Mouse (Mus musculus) heart, embryonic 14.5 days (tissue): ENCODE data around the gene Cd19. TPM values are rescaled to one million over a fixed set of nuclear protein-coding genes. Genes with fewer than 3 reads are reported as not detected.
"Not testable (repeated sequence)": the region's sequence is repeated elsewhere in the genome, so short reads cannot be mapped to it uniquely, and the experiment has no call there.

Source experiments
- ATAC-seq: fragments of 200-750 bp; cut with Nextera tagmentation; 2 replicates; pipeline ENCODE4 v1.8.0; 2017; ENCODE audit warnings: low read depth, moderate TSS enrichment; ENCODE audit not compliant: insufficient number of reproducible peaks, insufficient read depth, low FRiP score
- H3K27ac ChIP-seq, 2 experiments: fragments of 200-500 bp in 1 of 2; fragments of 300-500 bp in 1 of 2; sonication (generic) in 1 of 2; replicated peaks in 1 of 2; 2 replicates each; pipeline ENCODE4 v1.5.1; 2012 to 2014; ENCODE audit warnings: low read depth in 2 of 2, low read length in 2 of 2, control low read depth in 1 of 2, mild to moderate bottlenecking in 1 of 2, mixed read lengths in 1 of 2; ENCODE audit not compliant: control insufficient read depth in 1 of 2, insufficient read depth in 1 of 2
- H3K27me3 ChIP-seq: fragments of 300-500 bp; sonication (generic); 2 replicates; pipeline ENCODE4 v1.6.1; 2014; ENCODE audit warnings: mild to moderate bottlenecking, low read length, control low read depth; ENCODE audit not compliant: control insufficient read depth, insufficient read depth
- H3K36me3 ChIP-seq: fragments of 300-500 bp; sonication (generic); 2 replicates; pipeline ENCODE4 v1.6.1; 2014; ENCODE audit warnings: mild to moderate bottlenecking, control low read depth, low read length, mixed read lengths; ENCODE audit not compliant: control insufficient read depth, insufficient read depth
- H3K4me1 ChIP-seq, 2 experiments: fragments of 200-500 bp in 1 of 2; fragments of 300-500 bp in 1 of 2; sonication (generic) in 1 of 2; 2 replicates each; pipeline ENCODE4 v1.6.1; 2012 to 2014; ENCODE audit warnings: low read length in 2 of 2, control low read depth in 1 of 2, mixed read lengths in 1 of 2; ENCODE audit not compliant: control insufficient read depth in 2 of 2, insufficient read depth in 2 of 2
- H3K4me2 ChIP-seq: fragments of 300-500 bp; sonication (generic); 2 replicates; pipeline ENCODE4 v1.6.1; 2014; ENCODE audit warnings: mild to moderate bottlenecking, low read length
- H3K4me3 ChIP-seq, 2 experiments: fragments of 200-500 bp in 1 of 2; fragments of 300-500 bp in 1 of 2; sonication (generic) in 1 of 2; 2 replicates each; pipeline ENCODE4 v1.5.1; 2012 to 2014; ENCODE audit warnings: low read length in 2 of 2, mild to moderate bottlenecking in 2 of 2, control low read depth in 1 of 2, low read depth in 1 of 2, moderate library complexity in 1 of 2; ENCODE audit not compliant: control insufficient read depth in 1 of 2, insufficient read depth in 1 of 2
- H3K9ac ChIP-seq: fragments of 300-500 bp; sonication (generic); 2 replicates; pipeline ENCODE4 v1.6.1; 2014; ENCODE audit warnings: mild to moderate bottlenecking, low read length
- H3K9me3 ChIP-seq: fragments of 300-500 bp; sonication (generic); 2 replicates; pipeline ENCODE4 v1.6.1; 2016; ENCODE audit warnings: low read length, control low read depth; ENCODE audit not compliant: control insufficient read depth
- WGBS: fragments of 180-500 bp; shearing (Covaris S2); extraction: QIAGEN DNeasy Blood & Tissue Kit; methylation state at CpG from one replicate; pipeline ENCODE4 v1.1.7; 2014; 5-methylcytosine and 5-hydroxymethylcytosine counted together
- polyA plus RNA-seq: library from polyadenylated mRNA; unstranded; fragments of >200 nt; fragmentation: Nextera tagmentation; extraction: Ambion mirVana; gene quantifications from 2 replicates; pipeline ENCODE4 v1.2.1, GENCODE M21; 2014

Cd19 gene
- polyA plus RNA-seq, 1 experiment from 2014 or later = not detected

- H3K9ac ChIP-seq = no peak overlapping the region
- ATAC-seq = no peak
- 84% methylated on average over 4 of the region's 4 CpGs for WGBS
- H3K4me2 ChIP-seq = no peak overlapping the region
- H3K4me3 ChIP-seq = no peak overlapping the region
- H3K9me3 ChIP-seq = no peaks in the 10 kb centered on the region
- H3K27ac ChIP-seq = no peak overlapping the region
- no peaks in the 10 kb centered on the region for H3K27me3 ChIP-seq
- H3K36me3 ChIP-seq = 0 out of 2 replicates have a peak, but pooled peaks cover 4% of the 10 kb centered on the region
- H3K4me1 ChIP-seq = peaks cover 0 to 8% of the 10 kb centered on the region in 2 experiments; a peak in 3 of 4 replicates
These were observed 16.9 kb downstream of the Cd19 start for GRCm38 (mm10) chr7:126397822-126398221.

DNA sequence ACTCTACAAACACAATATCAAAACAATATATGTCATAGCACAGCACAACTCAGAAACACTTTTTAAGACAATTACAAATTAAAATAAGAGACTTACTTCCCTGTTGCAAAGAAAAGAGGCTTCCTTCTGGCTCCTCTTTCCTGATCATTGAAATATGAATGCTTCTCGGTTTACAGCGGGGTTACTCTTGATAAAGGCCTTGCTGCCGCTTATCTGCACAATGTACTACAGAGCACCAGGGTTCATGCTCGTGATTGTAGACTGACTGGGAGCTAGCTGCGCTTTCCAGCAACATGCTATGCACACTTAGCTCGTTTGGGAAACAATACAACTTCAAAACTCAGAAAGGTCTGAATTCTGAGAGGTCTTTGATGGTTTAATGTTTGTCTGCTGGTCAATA lies 17.5 kb downstream of the Cd19 start:
- Histone ChIP-seq H3K27me3 (no peaks in the 10 kb centered on the region), H3K4me2 (peak overlapping the region; percentile 53), H3K9me3 (no peaks in the 10 kb centered on the region), H3K27ac (peak overlapping the region in 1 of 2 experiments; percentile 44; a peak in 1 of 4 replicates), H3K4me3 (no peak overlapping the region; a peak in 1 of 4 replicates), H3K4me1 (peaks cover 0 to 8% of the 10 kb centered on the region in 2 experiments; a peak in 3 of 4 replicates), H3K9ac (0 out of 2 replicates have a peak overlapping the region, but pooled peaks have one; percentile 31), H3K36me3 (0 out of 2 replicates have a peak, but pooled peaks cover 4% of the 10 kb centered on the region)
- 29% methylated on average over 6 of the region's 6 CpGs for WGBS
- no peak for ATAC-seq

GRCm38 (mm10) chr7:126396298-126397119 lies 18.2 kb downstream of the Cd19 start, which contains the start of gene Nfatc2ip:
TSS of gene Nfatc2ip (minus strand) at chr7:126396737.
- Histone ChIP-seq H3K4me2 (peak within 1 kb of the TSS; percentile 77), H3K4me3 (peak within 1 kb of the TSS; percentile 79 to 91), H3K36me3 (0 out of 2 replicates have a peak, but pooled peaks cover 4% of the 10 kb centered on the region), H3K4me1 (peaks cover 0 to 8% of the 10 kb centered on the region in 2 experiments; a peak in 3 of 4 replicates), H3K9ac (peak within 1 kb of the TSS; percentile 76), H3K27ac (peak within 1 kb of the TSS; percentile 44 to 62; a peak in 2 of 4 replicates), H3K27me3 (no peaks in the 10 kb centered on the region), H3K9me3 (no peaks in the 10 kb centered on the region)
- peak; percentile 100 for ATAC-seq
- WGBS = under 1% methylated on average over 59 of the region's 59 CpGs

DNA sequence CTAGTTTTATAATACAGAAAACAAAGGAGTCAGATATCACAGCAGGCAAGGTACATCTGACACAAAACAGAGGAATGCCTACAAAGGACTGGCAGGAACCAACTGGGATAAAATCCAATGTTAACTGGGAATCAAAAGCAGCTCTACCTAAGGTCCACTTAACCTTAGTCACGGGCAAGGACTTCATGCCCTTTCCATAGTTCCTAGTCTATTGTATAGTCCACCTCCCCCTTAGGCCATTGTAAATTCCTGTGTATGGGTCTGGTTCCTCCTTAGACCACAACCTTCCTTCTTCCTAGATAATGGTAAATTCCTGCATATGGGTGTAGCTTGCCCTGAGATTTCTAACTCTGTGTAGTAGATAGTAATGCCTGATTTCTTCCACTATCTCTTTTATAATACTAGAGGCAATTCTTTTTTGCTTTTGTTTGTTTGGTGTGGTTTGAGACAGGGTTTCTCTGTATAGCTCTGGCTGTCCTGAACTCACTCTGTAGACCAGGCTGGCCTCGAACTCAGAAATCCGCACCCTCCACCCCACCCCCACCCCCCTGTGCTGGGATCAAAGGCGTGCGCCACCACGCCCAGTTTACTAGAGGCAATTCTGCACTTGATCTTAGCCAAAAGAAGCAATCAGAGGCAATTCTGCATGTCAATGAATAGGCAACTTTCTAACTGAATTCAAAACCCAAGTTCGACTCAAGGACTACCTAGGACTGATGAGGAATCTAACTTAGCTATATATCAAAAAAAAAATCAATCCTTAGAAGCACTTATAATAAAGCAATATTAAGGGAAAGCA lies 22.4 kb downstream of the Cd19 start:
- not testable (repeated sequence) for H3K4me2 ChIP-seq, H3K4me1 ChIP-seq, H3K9ac ChIP-seq, H3K4me3 ChIP-seq, H3K9me3 ChIP-seq, H3K27me3 ChIP-seq, ATAC-seq, H3K27ac ChIP-seq
- H3K36me3 ChIP-seq = peaks cover 34% of the 10 kb centered on the region
- WGBS = 96% methylated on average over 7 of the region's 7 CpGs

GRCm38 (mm10) chr7:126388185-126388584 lies 26.5 kb downstream of the Cd19 start:
- Histone ChIP-seq H3K4me2 (no peak overlapping the region), H3K9ac (no peak overlapping the region), H3K27me3 (no peaks in the 10 kb centered on the region), H3K27ac (no peak overlapping the region), H3K36me3 (peaks cover 54% of the 10 kb centered on the region), H3K4me3 (no peak overlapping the region), H3K9me3 (no peaks in the 10 kb centered on the region), H3K4me1 (no peaks in the 10 kb centered on the region)
- no peak for ATAC-seq
- WGBS = 95% methylated on average over 1 of the region's 1 CpGs

DNA sequence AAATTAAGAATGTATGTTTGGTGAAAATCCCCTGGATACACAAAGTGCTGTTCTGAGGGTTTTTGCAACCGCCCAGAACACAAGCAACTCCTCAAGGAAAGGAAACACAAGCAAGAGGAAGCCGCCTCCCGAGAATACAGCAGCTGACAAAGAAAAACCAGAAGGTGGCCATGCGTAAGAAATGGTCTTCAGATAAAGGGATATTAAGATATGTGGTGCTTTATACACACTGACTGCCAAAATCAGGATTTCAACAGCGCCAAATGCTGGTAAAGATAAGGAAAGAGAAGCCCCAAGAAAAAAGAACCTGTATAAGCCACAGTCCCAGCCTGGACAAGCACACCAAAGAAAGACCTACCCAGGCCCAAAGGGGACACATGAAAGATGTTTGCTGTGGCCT lies 31.1 kb downstream of the Cd19 start:
- Histone ChIP-seq H3K4me2 (no peak overlapping the region), H3K27me3 (no peaks in the 10 kb centered on the region), H3K9ac (no peak overlapping the region), H3K9me3 (no peaks in the 10 kb centered on the region), H3K4me3 (no peak overlapping the region), H3K27ac (no peak overlapping the region), H3K36me3 (peaks cover 32% of the 10 kb centered on the region), H3K4me1 (no peaks in the 10 kb centered on the region)
- 78% methylated on average over 5 of the region's 5 CpGs for WGBS
- no peak for ATAC-seq
